Mouse (Mus musculus) gastrocnemius, postnatal 14 days (tissue): Measurements from ENCODE around the gene Ggn. TPM values are rescaled to one million over a fixed set of nuclear protein-coding genes. Genes with fewer than 3 reads are reported as not detected.
"Not testable (repeated sequence)": the region's sequence is repeated elsewhere in the genome, so short reads cannot be mapped to it uniquely, and the experiment has no call there.

Experiments used
- DNase-seq: peaks from one replicate; pipeline ENCODE4 v3.0.0; 2021; ENCODE audit warnings: mixed read lengths
- intact Hi-C: fragments of 180-260 bp; cut with DNase I; formaldehyde crosslinking; loops from one replicate; pipeline ENCODE4 v1.15.1; 2025; ENCODE audit warnings: low total_unique reads
- total RNA-seq, 2 experiments: library from RNA; stranded (reverse); gene quantifications; 2 replicates each; pipeline ENCODE4 v1.2.3; 2021

Ggn gene
- total RNA-seq, 2 experiments from 2014 or later, result 0.35 to 0.38 TPM

DNA sequence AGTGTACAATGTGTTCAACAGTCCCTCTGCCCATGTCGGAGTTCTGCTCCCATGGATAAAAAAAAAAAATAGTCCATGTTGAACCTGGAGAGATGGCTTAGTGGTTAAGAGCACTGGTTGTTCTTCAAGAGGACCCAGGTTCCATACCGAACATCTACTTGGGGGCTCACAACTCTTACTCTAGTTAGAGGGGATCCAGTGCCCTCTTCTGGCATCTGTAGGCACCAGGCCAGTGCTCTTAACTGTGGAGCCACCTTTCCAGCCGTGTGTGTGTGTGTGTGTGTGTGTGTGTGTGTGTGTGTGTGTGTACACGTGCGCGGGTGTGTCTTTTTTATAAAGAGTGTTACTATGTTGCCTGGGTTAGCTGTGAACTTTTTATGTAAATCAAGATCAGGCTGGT, 32.6 kb downstream of the Ggn start:
- no peak for DNase-seq
- intact Hi-C loops, result no loop called here

DNA sequence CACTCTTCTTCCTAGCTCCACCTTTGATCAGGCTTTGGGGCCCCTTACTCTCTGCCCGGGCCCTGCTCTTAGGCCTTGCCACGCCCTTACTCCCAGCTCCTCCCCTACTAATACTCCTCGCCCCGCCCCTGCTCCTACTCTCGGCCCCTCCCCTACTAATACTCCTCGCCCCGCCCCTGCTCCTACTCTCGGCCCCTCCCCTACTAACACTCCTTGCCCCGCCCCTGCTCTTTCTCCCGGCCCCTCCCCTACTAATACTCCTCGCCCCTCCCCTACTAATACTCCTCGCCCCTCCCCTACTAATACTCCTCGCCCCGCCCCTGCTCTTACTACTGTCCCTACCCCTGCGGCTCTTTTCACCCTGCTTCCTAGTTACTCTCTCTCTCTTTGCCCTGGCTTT, 41.0 kb downstream of the Ggn start:
- DNase-seq, result peak; percentile 56
- intact Hi-C loops, result not testable (repeated sequence)

DNA sequence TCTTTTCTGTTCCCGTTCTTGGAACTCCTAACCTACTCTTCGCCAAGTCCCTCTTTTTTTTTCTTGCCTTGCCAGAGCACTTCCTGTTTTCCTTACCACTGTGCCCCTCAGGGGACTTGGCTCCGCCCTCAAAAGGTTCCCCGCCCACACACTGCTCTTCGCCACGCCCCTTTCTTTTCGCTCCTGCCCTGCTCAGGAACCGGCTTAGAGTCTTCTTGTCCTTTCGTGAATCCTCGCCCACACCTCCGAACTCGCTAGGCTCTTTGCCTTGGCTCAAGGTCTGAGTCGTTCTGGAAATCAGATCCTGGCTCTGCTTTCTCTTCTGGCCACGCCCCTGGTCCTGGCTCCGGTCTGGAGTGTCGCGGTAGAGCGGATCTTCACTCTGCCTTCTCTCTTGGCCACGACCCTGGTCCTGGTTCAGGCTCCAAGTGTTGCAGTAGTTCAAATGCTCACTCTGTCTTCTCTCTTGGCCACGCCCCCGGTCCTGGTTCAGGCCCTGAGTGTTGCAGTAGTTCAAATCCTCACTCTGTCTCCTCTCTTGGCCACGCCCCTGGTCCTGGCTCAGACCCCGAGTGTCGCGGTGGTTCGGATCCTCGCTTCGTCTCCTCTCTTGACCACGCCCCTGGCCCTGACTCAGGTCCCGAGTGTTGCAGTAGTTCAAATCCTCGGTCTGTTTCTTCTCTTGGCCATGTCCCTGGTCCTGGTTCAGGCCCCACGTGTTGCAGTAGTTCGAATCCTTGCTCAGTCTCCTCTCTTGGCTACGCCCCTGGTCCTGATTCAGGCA, 41.6 kb downstream of the Ggn start:
- intact Hi-C loops, result no loop called here

DNA sequence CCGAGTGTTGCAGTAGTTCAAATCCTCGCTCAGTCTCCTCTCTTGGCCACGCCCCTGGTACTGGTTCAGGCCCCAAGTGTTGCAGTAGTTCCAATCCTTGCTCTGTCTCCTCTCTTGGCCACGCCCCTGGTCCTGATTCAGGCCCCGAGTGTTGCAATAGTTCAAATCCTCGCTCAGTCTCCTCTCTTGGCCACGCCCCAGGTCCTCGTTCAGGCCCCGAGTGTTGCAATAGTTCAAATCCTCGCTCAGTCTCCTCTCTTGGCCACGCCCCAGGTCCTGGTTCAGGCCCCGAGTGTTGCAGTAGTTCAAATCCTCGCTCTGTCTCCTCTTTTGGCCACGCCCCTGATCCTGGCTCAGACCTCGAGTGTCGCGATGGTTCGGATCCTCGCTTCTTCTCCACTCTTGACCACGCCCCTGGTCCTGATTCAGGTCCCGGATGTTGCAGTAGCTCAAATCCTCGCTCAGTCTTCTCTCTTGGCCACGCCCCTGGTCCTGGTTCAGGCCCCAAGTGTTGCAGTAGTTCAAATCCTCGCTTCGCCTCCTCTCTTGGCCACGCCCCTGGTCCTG, 42.3 kb downstream of the Ggn start:
- intact Hi-C loops, result no loop called here
- no peak for DNase-seq

More for the DNA sequence above, 41.6 kb downstream of the Ggn start:
- DNase-seq, result peak; percentile 87

DNA sequence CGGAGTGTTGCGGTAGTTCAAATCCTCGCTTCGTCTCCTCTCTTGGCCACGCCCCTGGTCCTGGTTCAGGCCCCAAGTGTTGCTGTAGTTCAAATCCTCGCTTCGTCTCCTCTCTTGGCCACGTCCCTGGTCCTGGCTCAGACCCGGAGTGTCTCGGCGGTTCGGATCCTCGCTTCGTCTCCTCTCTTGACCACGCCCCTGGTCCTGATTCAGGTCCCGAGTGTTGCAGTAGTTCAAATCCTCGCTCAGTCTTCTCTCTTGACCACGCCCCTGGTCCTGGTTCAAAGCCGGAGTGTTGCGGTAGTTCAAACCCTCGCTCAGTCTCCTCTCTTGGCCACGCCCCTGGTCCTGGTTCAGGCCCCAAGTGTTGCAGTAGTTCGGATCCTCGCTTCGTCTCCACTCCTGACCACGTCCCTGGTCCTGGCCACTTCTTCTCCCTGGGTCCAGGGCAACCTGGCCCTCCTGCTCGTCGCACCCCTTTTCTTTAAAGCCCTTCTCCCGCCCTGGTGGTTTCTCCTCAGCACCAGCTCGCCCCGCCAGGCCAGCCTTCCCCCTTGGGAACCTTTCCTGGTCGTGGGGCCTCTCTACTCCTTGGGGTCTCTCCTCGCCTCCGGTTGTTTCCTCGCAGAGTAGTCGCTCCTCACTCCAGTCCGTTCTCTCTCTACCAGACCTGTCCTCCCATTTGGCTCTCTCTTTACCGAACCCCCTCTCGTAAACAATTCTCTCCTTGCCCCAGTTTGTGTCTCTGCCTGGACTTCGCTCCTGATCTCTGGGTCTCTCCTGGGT, 43.0 kb downstream of the Ggn start:
- intact Hi-C loops, DNase-seq: not testable (repeated sequence)

DNA sequence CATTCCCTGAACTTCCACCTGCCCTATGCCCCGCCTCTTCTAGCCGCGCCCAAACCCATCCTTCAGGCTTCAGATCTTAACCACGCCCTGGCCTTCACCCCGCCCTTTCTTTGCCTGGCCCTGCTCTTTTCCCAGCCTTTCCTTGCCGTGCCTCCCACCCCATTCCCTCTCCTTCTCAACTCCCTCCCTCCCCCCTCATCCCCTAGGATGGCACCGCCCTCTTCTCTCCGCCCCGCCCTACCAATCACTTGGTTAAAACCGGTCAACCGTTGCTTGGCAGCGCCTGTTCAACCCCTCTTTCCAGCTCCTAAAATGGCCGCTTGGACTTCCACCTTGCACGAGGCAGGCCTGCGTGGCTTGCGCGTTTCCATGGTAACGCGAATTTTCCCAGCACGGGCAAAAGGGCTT, 43.7 kb downstream of the Ggn start, which contains the start of gene Catsperg1:
Gene Catsperg1, minus strand, starts transcription at position 361 of the 408 bp plus-strand sequence.
- DNase-seq, result no peak
- intact Hi-C loops, result no loop called here

DNA sequence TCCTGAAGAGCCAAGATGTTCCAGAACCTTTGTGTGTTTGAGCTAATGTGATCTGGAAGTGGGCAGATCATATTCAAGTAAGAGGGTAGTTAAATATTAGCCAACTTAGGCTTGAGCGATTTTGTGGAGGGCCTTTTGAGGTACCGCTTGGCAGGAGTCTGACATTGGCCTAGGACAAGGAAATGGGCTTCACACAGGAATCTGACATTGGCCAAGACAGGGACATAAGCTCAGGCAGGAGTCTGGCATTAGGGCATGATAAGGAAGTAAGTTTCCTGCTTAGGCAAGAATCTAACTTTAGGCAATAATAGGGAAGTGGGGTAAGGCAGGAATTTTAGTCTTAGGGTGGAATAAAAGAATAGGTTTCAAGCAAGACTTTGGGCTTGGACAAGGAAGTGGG, 44.2 kb downstream of the Ggn start:
- intact Hi-C loops, result no loop called here
- DNase-seq, result no peak

DNA sequence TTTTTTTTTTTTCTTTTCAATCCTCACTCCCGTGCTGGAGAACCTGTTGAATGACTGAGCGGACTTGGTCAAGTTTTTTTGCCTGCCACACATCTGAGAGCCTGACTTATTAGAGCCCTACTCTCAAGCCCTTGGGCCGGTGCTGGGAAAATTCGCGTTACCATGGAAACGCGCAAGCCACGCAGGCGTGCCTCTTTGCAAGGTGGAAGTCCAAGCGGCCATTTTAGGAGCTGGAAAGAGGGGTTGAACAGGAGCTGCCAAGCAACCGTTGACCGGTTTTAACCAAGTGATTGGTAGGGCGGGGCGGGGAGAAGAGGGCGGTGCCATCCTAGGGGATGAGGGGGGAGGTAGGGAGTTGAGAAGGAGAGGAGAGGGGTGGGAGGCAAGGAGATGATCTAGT, 44.8 kb downstream of the Ggn start:
- no peak for DNase-seq
- intact Hi-C loops, result no loop called here

Other genes with a start within 250 kb of the Ggn start
- gene Actn4, start 207.9 kb upstream of the Ggn start, total RNA-seq, result 10 to 100 TPM; 68.1 to 85.9 TPM
- gene Eif3k, start 188.3 kb upstream of the Ggn start, total RNA-seq, result 100 to 1,000 TPM; 142 to 147 TPM
- 1 to 10 TPM in 1 of 2 experiments, under 1 TPM in 1; 0.71 to 1.2 TPM for gene Map4k1, start 188.2 kb upstream of the Ggn start, total RNA-seq
- gene Ryr1, start 45.0 kb upstream of the Ggn start, total RNA-seq, result 100 to 1,000 TPM; 746 to 901 TPM
- gene Rasgrp4, start 35.4 kb upstream of the Ggn start, total RNA-seq, result under 1 TPM; 0.73 to 0.82 TPM
- gene Fam98c, start 14.0 kb upstream of the Ggn start, total RNA-seq, result 10 to 100 TPM; 12.3 to 13.0 TPM
- gene Spred3, start 201 bp downstream of the Ggn start, total RNA-seq, result 1 to 10 TPM in 1 of 2 experiments, under 1 TPM in 1; 0.78 to 1.8 TPM
- gene Psmd8, start 10.5 kb downstream of the Ggn start, total RNA-seq, result 100 to 1,000 TPM; 171 to 188 TPM
- gene Catsperg1, start 43.8 kb downstream of the Ggn start, total RNA-seq, result under 1 TPM in 1 of 2 experiments, not detected in 1; 0.25 TPM
- 1 to 10 TPM; 2.2 to 2.6 TPM for gene Kcnk6, start 62.3 kb downstream of the Ggn start, total RNA-seq
- 10 to 100 TPM; 49.4 to 56.8 TPM for gene Yif1b, start 68.1 kb downstream of the Ggn start, total RNA-seq
- 1 to 10 TPM in 1 of 2 experiments, under 1 TPM in 1; 0.59 to 1.2 TPM for gene 2200002D01Rik, start 78.3 kb downstream of the Ggn start, total RNA-seq
- 1 to 10 TPM; 5.5 to 6.4 TPM for gene Spint2, start 111.7 kb downstream of the Ggn start, total RNA-seq
- gene Ppp1r14a, start 119.1 kb downstream of the Ggn start, total RNA-seq, result 10 to 100 TPM in 1 of 2 experiments, 1 to 10 TPM in 1; 9.4 to 11.6 TPM
- gene Dpf1, start 133.7 kb downstream of the Ggn start, total RNA-seq, result 1 to 10 TPM; 2.7 to 4.5 TPM